Mouse (Mus musculus) right cerebral cortex, postnatal 10 days (tissue): ENCODE results near the gene Got2.

Source experiments
- DNase-seq, 2 experiments: peaks; one replicate each; pipeline ENCODE4 v3.0.0; 2021; ENCODE audit warnings: low spot score in 2 of 2

Gene Got2

GRCm38 (mm10) chr8:95888285-95889136 is at the start of gene Got2:
Gene Got2, minus strand, starts transcription at chr8:95888547.
- peak; percentile 92 to 93 for DNase-seq

GRCm38 (mm10) chr8:95932841-95933240 is 44.5 kb upstream of the Got2 start:
- peak in 1 of 2 experiments; percentile 22 for DNase-seq

- DNase-seq = peak in 1 of 2 experiments; percentile 15
Measured at GRCm38 (mm10) chr8:95929821-95930220, 41.5 kb upstream of the Got2 start.

GRCm38 (mm10) chr8:95916106-95916505 is 27.8 kb upstream of the Got2 start:
- no peak for DNase-seq

- peak; percentile 84 to 88 for DNase-seq
Measured at GRCm38 (mm10) chr8:95914905-95915643, 26.7 kb upstream of the Got2 start.

GRCm38 (mm10) chr8:95911240-95911639 is 22.9 kb upstream of the Got2 start:
- no peak for DNase-seq

GRCm38 (mm10) chr8:95907885-95908284 is 19.5 kb upstream of the Got2 start:
- DNase-seq = no peak

- DNase-seq = no peak
Measured at GRCm38 (mm10) chr8:95906738-95907137, 18.4 kb upstream of the Got2 start.

GRCm38 (mm10) chr8:95901864-95902263 is 13.5 kb upstream of the Got2 start:
- no peak for DNase-seq

GRCm38 (mm10) chr8:95893701-95894100 is 5.4 kb upstream of the Got2 start:
- DNase-seq = no peak

- DNase-seq = peak; percentile 94
Measured at GRCm38 (mm10) chr8:95887578-95888284, 616 bp downstream of the Got2 start.

- DNase-seq = peak; percentile 35 to 44
Measured at GRCm38 (mm10) chr8:95886647-95887577, 1.4 kb downstream of the Got2 start.

GRCm38 (mm10) chr8:95885966-95886365 is 2.4 kb downstream of the Got2 start:
- no peak for DNase-seq

GRCm38 (mm10) chr8:95885271-95885841 is 3.0 kb downstream of the Got2 start:
- DNase-seq = no peak

- no peak for DNase-seq
Measured at GRCm38 (mm10) chr8:95884491-95884890, 3.9 kb downstream of the Got2 start.

- no peak for DNase-seq
Measured at GRCm38 (mm10) chr8:95882191-95882590, 6.2 kb downstream of the Got2 start.

- DNase-seq = no peak
Measured at GRCm38 (mm10) chr8:95881576-95881975, 6.8 kb downstream of the Got2 start.

GRCm38 (mm10) chr8:95879823-95880222 is 8.5 kb downstream of the Got2 start:
- no peak for DNase-seq

- DNase-seq = peak; percentile 57 to 63
Measured at GRCm38 (mm10) chr8:95878176-95878962, 10.0 kb downstream of the Got2 start.

GRCm38 (mm10) chr8:95875270-95875669 is 13.1 kb downstream of the Got2 start:
- no peak for DNase-seq
